Mouse (Mus musculus) yolk sac, embryonic 10.5 days (tissue): ENCODE results near the gene Gm30083.

Source experiments
- DNase-seq: peaks from one replicate; pipeline ENCODE4 v3.0.0-alpha.2; 2017; ENCODE audit warnings: low spot score

Gene Gm30083

GRCm38 (mm10) chr14:33959341-33959740 is 55.6 kb downstream of the Gm30083 start:
- DNase-seq = peak; percentile 10

- no peak for DNase-seq
Measured at GRCm38 (mm10) chr14:33958841-33959240, 56.1 kb downstream of the Gm30083 start.

- DNase-seq = no peak
Measured at GRCm38 (mm10) chr14:33958186-33958585, 56.8 kb downstream of the Gm30083 start.

- no peak for DNase-seq
Measured at GRCm38 (mm10) chr14:33956055-33956454, 58.9 kb downstream of the Gm30083 start.

GRCm38 (mm10) chr14:33953761-33954160 is 61.2 kb downstream of the Gm30083 start, which contains the start of gene Rbp3:
Gene Rbp3 (plus strand): TSS chr14:33954003.
- DNase-seq = peak; percentile 18

GRCm38 (mm10) chr14:33952233-33952981 is 62.6 kb downstream of the Gm30083 start:
- DNase-seq = no peak

GRCm38 (mm10) chr14:33946125-33946524 is 68.9 kb downstream of the Gm30083 start:
- no peak for DNase-seq

- no peak for DNase-seq
Measured at GRCm38 (mm10) chr14:33942222-33942621, 72.8 kb downstream of the Gm30083 start.

- DNase-seq = no peak
Measured at GRCm38 (mm10) chr14:33940739-33941138, 74.2 kb downstream of the Gm30083 start, which contains the start of gene Gdf2. Gene Gdf2 (plus strand): TSS chr14:33941039.

- DNase-seq = peak; percentile 16
Measured at GRCm38 (mm10) chr14:33939117-33939516, 75.9 kb downstream of the Gm30083 start.
